Mouse (Mus musculus) layer of hippocampus, adult 2 months (tissue): ENCODE data around the gene Myo18a. TPM values are rescaled to one million over a fixed set of nuclear protein-coding genes. Genes with fewer than 3 reads are reported as not detected.

Experiments used
- DNase-seq, 2 experiments: peaks; one replicate each; pipeline ENCODE4 v3.0.0; 2022; ENCODE audit warnings: low spot score in 2 of 2
- H3K27ac ChIP-seq: fragments of 200-600 bp; 2 replicates; pipeline ENCODE4 v1.8.1; 2022
- H3K4me3 ChIP-seq: fragments of 200-600 bp; 2 replicates; pipeline ENCODE4 v1.8.1; 2022; ENCODE audit warnings: mild to moderate bottlenecking
- CTCF ChIP-seq: fragments of 200-600 bp; conservative IDR thresholded peaks from 2 replicates; pipeline ENCODE4 v1.8.1; 2022; ENCODE audit warnings: antibody characterized with exemption, mild to moderate bottlenecking, moderate library complexity
- total RNA-seq, 2 experiments: library from RNA; stranded (reverse); gene quantifications; 2 replicates each; pipeline ENCODE4 v1.2.3; 2021

Myo18a gene
- total RNA-seq, 2 experiments from 2014 or later = 137 to 156 TPM

- peak overlapping the region; percentile 91 for H3K27ac ChIP-seq
- TF ChIP-seq CTCF = no peak
- no peak overlapping the region for H3K4me3 ChIP-seq
- DNase-seq = peak in 1 of 2 experiments; percentile 42
These were observed 113.7 kb downstream of the Myo18a start for GRCm38 (mm10) chr11:77876760-77877148.

- no peak for DNase-seq
- Histone ChIP-seq H3K4me3 (no peak overlapping the region), H3K27ac (no peak overlapping the region)
- no peak for TF ChIP-seq CTCF
These were observed 121.6 kb downstream of the Myo18a start for GRCm38 (mm10) chr11:77884524-77885245.

GRCm38 (mm10) chr11:77885246-77885575, 122.2 kb downstream of the Myo18a start:
- DNase-seq = no peak
- TF ChIP-seq CTCF = no peak
- H3K27ac ChIP-seq = no peak overlapping the region
- no peak overlapping the region for H3K4me3 ChIP-seq

GRCm38 (mm10) chr11:77887373-77887960, 124.4 kb downstream of the Myo18a start:
- no peak for DNase-seq
- peak overlapping the region; percentile 24 for H3K27ac ChIP-seq
- TF ChIP-seq CTCF = no peak

GRCm38 (mm10) chr11:77888846-77889245, 125.8 kb downstream of the Myo18a start:
- DNase-seq = no peak
- no peak for TF ChIP-seq CTCF
- Histone ChIP-seq H3K27ac (peak overlapping the region; percentile 18; the same call in 1 of the 2 replicates), H3K4me3 (no peak overlapping the region)

More at GRCm38 (mm10) chr11:77887373-77887960, 124.4 kb downstream of the Myo18a start:
- no peak overlapping the region for H3K4me3 ChIP-seq

- H3K27ac ChIP-seq = 0 out of 2 replicates have a peak overlapping the region, but pooled peaks have one; percentile 18
- DNase-seq = no peak
- no peak for TF ChIP-seq CTCF
- no peak overlapping the region for H3K4me3 ChIP-seq
These were observed 126.4 kb downstream of the Myo18a start for GRCm38 (mm10) chr11:77889484-77889883.

GRCm38 (mm10) chr11:77890648-77891258, 127.7 kb downstream of the Myo18a start:
- Histone ChIP-seq H3K27ac (no peak overlapping the region), H3K4me3 (no peak overlapping the region)
- no peak for TF ChIP-seq CTCF
- no peak for DNase-seq

- H3K4me3 ChIP-seq = no peak overlapping the region
- H3K27ac ChIP-seq = peak overlapping the region; percentile 80; the same call in 1 of the 2 replicates
- no peak for DNase-seq
- TF ChIP-seq CTCF = no peak
These were observed 129.8 kb downstream of the Myo18a start for GRCm38 (mm10) chr11:77892883-77893282.

- no peak for DNase-seq
- Histone ChIP-seq H3K27ac (peak overlapping the region; percentile 80), H3K4me3 (no peak overlapping the region)
- TF ChIP-seq CTCF = no peak
These were observed 130.2 kb downstream of the Myo18a start for GRCm38 (mm10) chr11:77893283-77893682.

- DNase-seq = peak; percentile 77 to 88
- no peak within 1 kb of the TSS for H3K4me3 ChIP-seq
- peak within 1 kb of the TSS; percentile 80 for H3K27ac ChIP-seq
- TF ChIP-seq CTCF = peak; percentile 73
These were observed 131.0 kb downstream of the Myo18a start, which contains the start of gene Pipox for GRCm38 (mm10) chr11:77893787-77894718. Gene Pipox, minus strand, starts transcription at chr11:77894096.

- Histone ChIP-seq H3K4me3 (no peak overlapping the region), H3K27ac (peak overlapping the region; percentile 5; the same call in 1 of the 2 replicates)
- TF ChIP-seq CTCF = no peak
- no peak for DNase-seq
These were observed 131.9 kb downstream of the Myo18a start for GRCm38 (mm10) chr11:77894967-77895366.

GRCm38 (mm10) chr11:77896011-77896410, 133.0 kb downstream of the Myo18a start:
- Histone ChIP-seq H3K27ac (peak overlapping the region; percentile 88), H3K4me3 (no peak overlapping the region; the same call in 1 of the 2 replicates)
- no peak for DNase-seq
- peak; percentile 27 for TF ChIP-seq CTCF
